Mouse (Mus musculus) heart, adult 2 months (tissue): Measurements from ENCODE around the gene Clca4a. TPM values are rescaled to one million over a fixed set of nuclear protein-coding genes. Genes with fewer than 3 reads are reported as not detected.

Experiments
- DNase-seq, 2 experiments: peaks; one replicate each; pipeline ENCODE4 v3.0.0; 2021
- H3K27ac ChIP-seq: fragments of 200-600 bp; 2 replicates; pipeline ENCODE4 v1.8.1; 2022
- H3K27me3 ChIP-seq: fragments of 200-500 bp; 2 replicates; pipeline ENCODE4 v1.6.1; 2012; ENCODE audit warnings: mild to moderate bottlenecking, low read length, inconsistent platforms, mixed read lengths; ENCODE audit not compliant: control insufficient read depth, insufficient read depth
- H3K36me3 ChIP-seq: fragments of 200-500 bp; 2 replicates; pipeline ENCODE4 v1.6.1; 2012; ENCODE audit warnings: low read length, inconsistent platforms; ENCODE audit not compliant: control insufficient read depth, insufficient read depth
- H3K4me1 ChIP-seq: fragments of 200-500 bp; 2 replicates; pipeline ENCODE4 v1.6.1; 2011; ENCODE audit warnings: low read length; ENCODE audit not compliant: control insufficient read depth, insufficient read depth
- H3K4me3 ChIP-seq: fragments of 200-600 bp; 2 replicates; pipeline ENCODE4 v1.8.1; 2022
- H3K79me2 ChIP-seq: fragments of 200-500 bp; replicated peaks from 2 replicates; pipeline ENCODE4 v1.6.1; 2012; ENCODE audit warnings: mild to moderate bottlenecking, inconsistent platforms, low read length, moderate library complexity, mixed read lengths; ENCODE audit not compliant: control insufficient read depth, insufficient read depth
- H3K9ac ChIP-seq: fragments of 200-500 bp; 2 replicates; pipeline ENCODE4 v1.6.1; 2012; ENCODE audit warnings: low read depth, mild to moderate bottlenecking, control low read depth, inconsistent platforms, low read length, mixed read lengths
- CTCF ChIP-seq: fragments of 200-600 bp; IDR thresholded peaks from 2 replicates; pipeline ENCODE4 v1.8.1; 2022; ENCODE audit warnings: antibody characterized with exemption, mild to moderate bottlenecking, moderate library complexity
- EP300 ChIP-seq: fragments of 200-500 bp; IDR thresholded peaks from 2 replicates; pipeline ENCODE4 v1.6.1; 2011; ENCODE audit warnings: low read depth, low read length, control low read depth; ENCODE audit not compliant: insufficient read depth
- POLR2A ChIP-seq: fragments of 200-500 bp; IDR thresholded peaks from 2 replicates; pipeline ENCODE4 v1.6.1; 2011; ENCODE audit warnings: mild to moderate bottlenecking, low read depth, low read length, control low read depth; ENCODE audit not compliant: insufficient read depth
- WGBS: fragments of 180-500 bp; shearing (Covaris S2); methylation state at CpG from one replicate; pipeline ENCODE4 v1.1.7; 2018; 5-methylcytosine and 5-hydroxymethylcytosine counted together
- intact Hi-C: fragments of 180-260 bp; cut with DNase I; formaldehyde crosslinking; loops from one replicate; pipeline ENCODE4 v1.15.1; 2025
- polyA plus RNA-seq: library from polyadenylated mRNA; depleted of rRNA; stranded (reverse); fragments of >200 nt; gene quantifications from 2 replicates; pipeline ENCODE4 v1.2.3, GENCODE M21; 2012
- total RNA-seq, 2 experiments: library from RNA; stranded (reverse); gene quantifications; 2 replicates each; pipeline ENCODE4 v1.2.3; 2021

The Clca4a gene
- total and polyA plus RNA-seq, 3 experiments, result not detected

GRCm38 (mm10) chr3:144980551-144980950 is 5.7 kb upstream of the Clca4a start:
- no peak overlapping the region for H3K27ac ChIP-seq
- TF ChIP-seq CTCF, result no peak
- no peak for TF ChIP-seq EP300
- no peak for TF ChIP-seq POLR2A
- no peak overlapping the region for H3K4me3 ChIP-seq
- no peaks in the 10 kb centered on the region for H3K27me3 ChIP-seq
- no peak for DNase-seq
- H3K79me2 ChIP-seq, result no peaks in the 10 kb centered on the region
- WGBS, result 80% methylated on average over 6 of the region's 6 CpGs
- no peaks in the 10 kb centered on the region for H3K4me1 ChIP-seq
- H3K36me3 ChIP-seq, result no peaks in the 10 kb centered on the region
- no peak overlapping the region for H3K9ac ChIP-seq
- intact Hi-C loops, result no loop called here

- no peak for TF ChIP-seq POLR2A
- no peak for TF ChIP-seq EP300
- TF ChIP-seq CTCF, result no peak
- intact Hi-C loops, result no loop called here
- no peak overlapping the region for H3K27ac ChIP-seq
- H3K4me3 ChIP-seq, result no peak overlapping the region
- WGBS, result 55% methylated on average over 4 of the region's 4 CpGs
- H3K9ac ChIP-seq, result no peak overlapping the region
- H3K79me2 ChIP-seq, result no peaks in the 10 kb centered on the region
- no peak for DNase-seq
- no peaks in the 10 kb centered on the region for H3K27me3 ChIP-seq
- H3K36me3 ChIP-seq, result no peaks in the 10 kb centered on the region
- H3K4me1 ChIP-seq, result no peaks in the 10 kb centered on the region
Measured at GRCm38 (mm10) chr3:144977631-144978030, 2.8 kb upstream of the Clca4a start.

- H3K27me3 ChIP-seq, result no peaks in the 10 kb centered on the region
- H3K4me1 ChIP-seq, result no peaks in the 10 kb centered on the region
- TF ChIP-seq EP300 (no peak), CTCF (no peak), POLR2A (no peak)
- no peak for DNase-seq
- no peak overlapping the region for H3K9ac ChIP-seq
- intact Hi-C loops, result no loop called here
- 47% methylated on average over 1 of the region's 1 CpGs for WGBS
- no peaks in the 10 kb centered on the region for H3K36me3 ChIP-seq
- no peak overlapping the region for H3K27ac ChIP-seq
- no peak overlapping the region for H3K4me3 ChIP-seq
- H3K79me2 ChIP-seq, result no peaks in the 10 kb centered on the region
Measured at GRCm38 (mm10) chr3:144976091-144976490, 1.2 kb upstream of the Clca4a start.

- H3K27ac ChIP-seq, result no peak overlapping the region
- DNase-seq, result no peak
- WGBS, result 56% methylated on average over 9 of the region's 9 CpGs
- no peak overlapping the region for H3K4me3 ChIP-seq
- no peak for TF ChIP-seq CTCF
- TF ChIP-seq POLR2A, result no peak
- no peak for TF ChIP-seq EP300
- H3K9ac ChIP-seq, result no peak overlapping the region
- H3K36me3 ChIP-seq, result no peaks in the 10 kb centered on the region
- H3K4me1 ChIP-seq, result no peaks in the 10 kb centered on the region
- intact Hi-C loops, result no loop called here
- no peaks in the 10 kb centered on the region for H3K79me2 ChIP-seq
- H3K27me3 ChIP-seq, result no peaks in the 10 kb centered on the region
Measured at GRCm38 (mm10) chr3:144971553-144972270, 3.1 kb downstream of the Clca4a start.

GRCm38 (mm10) chr3:144969755-144970154 is 5.1 kb downstream of the Clca4a start:
- Histone ChIP-seq H3K79me2 (no peaks in the 10 kb centered on the region), H3K27ac (no peak overlapping the region), H3K4me3 (no peak overlapping the region), H3K27me3 (no peaks in the 10 kb centered on the region), H3K4me1 (no peaks in the 10 kb centered on the region), H3K9ac (no peak overlapping the region), H3K36me3 (no peaks in the 10 kb centered on the region)
- no peak for TF ChIP-seq POLR2A
- no peak for TF ChIP-seq EP300
- intact Hi-C loops, result no loop called here
- DNase-seq, result no peak
- WGBS, result 66% methylated on average over 1 of the region's 1 CpGs

- Histone ChIP-seq H3K9ac (no peak overlapping the region), H3K36me3 (no peaks in the 10 kb centered on the region), H3K27ac (no peak overlapping the region), H3K79me2 (no peaks in the 10 kb centered on the region), H3K4me1 (no peaks in the 10 kb centered on the region), H3K27me3 (no peaks in the 10 kb centered on the region), H3K4me3 (no peak overlapping the region)
- intact Hi-C loops, result no loop called here
- TF ChIP-seq CTCF (no peak), EP300 (no peak), POLR2A (no peak)
- WGBS, result 60% methylated on average over 4 of the region's 4 CpGs
- DNase-seq, result no peak
Measured at GRCm38 (mm10) chr3:144966074-144966473, 8.8 kb downstream of the Clca4a start.
